Mouse (Mus musculus): ENCODE results near the gene Ugt1a7c.
"Not testable (repeated sequence)": the region's sequence is repeated elsewhere in the genome, so short reads cannot be mapped to it uniquely, and the experiment has no call there.

The Ugt1a7c gene

DNA sequence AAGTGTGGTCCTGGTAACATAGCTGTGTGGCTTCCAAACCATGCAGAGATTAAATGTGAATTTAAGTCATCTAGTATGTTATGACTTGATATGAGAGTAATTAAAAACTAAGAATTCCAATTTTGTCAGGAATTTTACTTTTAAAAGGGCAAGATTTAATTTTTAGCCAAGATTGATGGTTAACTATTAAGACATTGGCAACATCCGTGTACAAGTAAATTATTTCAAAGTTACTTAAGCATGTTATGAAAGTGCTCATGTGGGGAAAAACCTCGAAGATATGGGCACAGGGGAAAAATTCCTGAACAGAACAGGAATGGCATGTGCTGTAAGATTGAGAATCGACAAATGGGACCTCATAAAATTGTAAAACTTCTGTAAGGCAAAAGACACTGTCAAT lies 102.6 kb downstream of the Ugt1a7c start:
- no peak for DNase-seq (ENCODE audit: low spot score)

DNA sequence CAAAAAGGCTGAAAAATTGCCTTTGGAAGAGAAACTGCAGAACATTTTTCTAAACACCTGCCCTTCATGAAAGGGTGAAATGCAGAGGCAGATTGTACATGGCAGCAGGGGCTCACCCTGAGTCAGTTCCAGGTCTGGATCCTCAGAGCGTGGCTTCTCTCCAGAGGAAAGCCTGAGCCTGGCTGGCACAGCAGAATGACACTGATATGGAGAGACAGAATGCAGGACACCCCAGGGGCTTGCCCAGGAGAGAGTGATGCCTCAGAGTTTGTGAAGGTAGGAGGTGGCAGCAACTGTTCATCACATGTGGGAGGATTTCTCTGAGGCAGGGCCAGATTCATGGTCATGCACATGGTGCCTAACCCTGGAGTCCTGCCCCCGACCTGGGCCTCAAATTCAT lies 105.1 kb downstream of the Ugt1a7c start:
- no peak for DNase-seq (ENCODE audit: low spot score)

DNA sequence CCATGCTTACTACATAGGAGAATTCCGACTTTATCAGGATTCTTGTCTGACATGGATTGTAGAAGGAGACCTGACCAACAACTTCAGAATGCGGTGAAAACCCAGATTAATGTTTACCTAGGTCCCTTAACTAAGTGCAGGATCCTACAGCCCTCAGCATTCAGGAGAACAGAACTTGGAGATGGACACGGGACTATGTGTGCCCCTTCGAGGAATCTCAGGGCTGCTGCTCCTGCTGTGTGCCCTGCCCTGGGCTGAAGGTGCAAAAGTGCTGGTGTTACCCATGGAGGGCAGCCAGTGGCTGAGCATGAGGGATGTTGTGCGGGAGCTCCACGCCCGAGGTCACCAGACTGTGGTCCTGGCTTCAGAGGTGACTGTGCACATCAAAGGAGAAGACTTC lies 105.6 kb downstream of the Ugt1a7c start, which contains the start of gene Ugt1a2:
Ugt1a2 (plus strand) TSS at position 146 of the 400 bp plus-strand sequence.
- no peak for DNase-seq (ENCODE audit: low spot score)

DNA sequence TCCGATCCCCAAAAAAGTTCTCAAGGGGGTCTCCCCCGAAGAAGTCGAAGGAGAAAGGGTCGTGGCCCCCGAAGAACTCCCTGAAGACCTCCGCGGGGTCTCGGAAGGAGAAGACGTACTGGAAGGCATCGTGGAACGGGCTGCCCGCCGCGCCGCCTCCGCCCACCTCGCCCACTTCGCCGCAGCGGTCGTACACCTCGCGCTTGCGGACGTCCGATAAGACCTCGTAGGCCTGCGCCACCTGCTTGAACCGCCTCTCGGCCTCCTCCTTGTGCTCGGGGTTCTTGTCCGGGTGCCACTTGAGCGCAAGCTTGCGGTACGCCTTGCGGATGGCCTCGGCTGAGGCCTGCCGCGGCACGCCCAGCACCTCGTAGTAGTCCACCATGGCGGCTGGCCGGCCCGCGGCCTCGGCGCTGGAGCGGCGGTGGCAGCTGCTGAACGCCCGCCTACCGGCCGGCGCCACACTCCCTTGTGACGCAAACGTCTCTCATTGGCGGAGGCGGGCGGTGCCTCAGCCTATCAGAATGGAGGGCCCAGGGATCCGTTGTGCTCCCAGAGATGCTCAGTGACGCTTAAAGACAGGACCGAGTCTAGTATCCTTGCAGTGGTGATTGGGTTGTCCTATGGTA lies 110.5 kb downstream of the Ugt1a7c start, which contains the start of gene Dnajb3:
Dnajb3 (minus strand) TSS at position 489 of the 629 bp plus-strand sequence.
- peak; percentile 72 for DNase-seq (ENCODE audit: low spot score)

DNA sequence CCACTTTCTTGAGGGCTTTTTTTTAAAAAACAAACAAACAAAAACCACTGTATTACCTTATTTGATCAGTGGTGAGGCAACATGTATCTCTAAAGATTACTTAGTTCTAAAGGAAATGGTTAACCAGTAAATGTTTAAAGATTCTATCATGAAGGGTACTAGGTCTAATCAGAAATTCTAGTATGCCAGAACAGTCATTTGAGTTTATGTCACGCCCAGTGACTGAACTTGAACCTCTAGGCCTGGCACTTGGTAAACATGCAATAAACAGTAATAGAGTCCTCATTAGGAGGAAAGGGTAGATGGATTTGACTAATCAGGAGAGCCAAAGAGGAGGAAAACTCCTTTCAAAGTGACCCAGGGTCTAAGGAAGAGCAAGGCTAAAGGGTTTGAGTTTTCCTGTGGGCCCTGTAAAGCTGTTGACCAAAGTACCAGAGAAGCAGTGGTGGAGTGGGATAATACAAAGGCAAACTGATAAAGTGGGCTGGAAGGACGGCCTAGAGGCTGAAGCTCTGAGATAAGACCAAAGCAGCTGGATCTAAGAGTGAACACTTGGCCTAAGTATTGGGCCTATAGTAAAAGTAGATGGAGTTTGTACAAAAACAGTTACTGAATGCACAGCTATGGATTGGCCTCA lies 112.1 kb downstream of the Ugt1a7c start:
- no peak for DNase-seq (ENCODE audit: low spot score)

DNA sequence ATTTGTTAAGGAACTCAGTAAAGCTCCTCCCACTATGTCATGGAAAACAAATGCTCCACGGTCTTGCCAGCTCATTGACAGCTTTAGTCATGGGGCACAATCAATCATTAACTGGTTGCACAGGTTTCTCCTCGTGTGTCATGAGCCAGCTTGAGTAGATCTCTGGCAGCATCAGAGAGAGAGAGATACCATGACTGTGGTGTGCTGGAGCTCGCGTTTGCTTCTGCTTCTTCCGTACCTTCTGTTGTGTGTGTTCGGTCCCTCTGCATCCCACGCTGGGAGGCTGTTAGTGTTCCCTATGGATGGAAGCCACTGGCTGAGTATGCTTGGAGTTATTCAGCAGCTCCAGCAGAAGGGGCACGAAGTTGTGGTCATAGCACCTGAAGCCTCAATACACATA lies 117.0 kb downstream of the Ugt1a7c start, which contains the start of gene Ugt1a1:
Ugt1a1 (plus strand) TSS at position 148 of the 400 bp plus-strand sequence.
- no peak for DNase-seq (ENCODE audit: low spot score)

DNA sequence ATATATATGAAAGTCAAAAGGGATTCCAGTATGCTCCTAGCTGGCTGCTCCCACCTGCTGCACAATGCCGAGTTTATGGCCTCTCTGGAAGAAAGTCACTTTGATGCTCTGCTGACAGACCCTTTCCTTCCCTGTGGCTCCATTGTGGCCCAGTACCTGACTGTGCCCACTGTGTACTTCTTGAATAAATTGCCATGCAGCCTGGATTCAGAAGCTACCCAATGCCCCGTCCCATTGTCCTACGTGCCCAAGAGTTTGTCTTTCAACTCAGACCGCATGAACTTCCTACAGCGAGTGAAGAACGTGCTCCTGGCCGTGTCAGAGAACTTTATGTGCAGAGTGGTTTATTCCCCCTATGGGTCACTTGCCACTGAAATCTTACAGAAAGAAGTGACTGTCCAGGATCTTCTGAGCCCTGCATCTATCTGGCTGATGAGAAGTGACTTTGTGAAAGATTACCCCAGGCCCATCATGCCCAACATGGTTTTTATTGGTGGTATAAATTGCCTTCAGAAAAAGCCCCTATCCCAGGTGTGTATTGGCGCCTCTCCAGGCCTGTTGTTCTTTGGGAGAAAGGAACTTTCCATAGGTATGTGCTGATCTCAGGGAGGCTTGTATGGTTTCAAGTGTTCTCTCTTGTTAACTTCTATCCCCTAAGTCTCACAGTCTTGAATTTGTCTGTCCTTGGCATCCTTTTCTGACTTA lies 117.6 kb downstream of the Ugt1a7c start:
- no peak for DNase-seq (ENCODE audit: low spot score)

DNA sequence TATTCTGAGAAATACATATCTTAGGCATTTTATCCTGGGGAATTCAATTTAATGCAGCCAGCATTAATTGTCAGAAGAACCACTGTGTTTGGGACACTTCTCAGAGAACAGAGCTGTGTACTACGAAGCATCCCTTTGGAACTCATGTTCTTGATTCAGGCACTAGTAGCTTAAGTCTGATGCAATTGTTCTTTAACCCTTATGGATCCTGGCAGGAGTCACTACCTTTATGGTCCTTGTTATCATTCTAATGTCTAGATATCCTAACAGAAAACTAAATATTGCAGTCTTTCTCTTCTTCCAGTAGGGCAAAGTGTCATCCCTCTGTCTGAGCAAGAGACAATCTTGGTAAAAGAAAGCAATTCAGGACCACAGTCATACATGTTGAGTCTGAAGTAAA lies 118.2 kb downstream of the Ugt1a7c start:
- no peak for DNase-seq (ENCODE audit: low spot score)

DNA sequence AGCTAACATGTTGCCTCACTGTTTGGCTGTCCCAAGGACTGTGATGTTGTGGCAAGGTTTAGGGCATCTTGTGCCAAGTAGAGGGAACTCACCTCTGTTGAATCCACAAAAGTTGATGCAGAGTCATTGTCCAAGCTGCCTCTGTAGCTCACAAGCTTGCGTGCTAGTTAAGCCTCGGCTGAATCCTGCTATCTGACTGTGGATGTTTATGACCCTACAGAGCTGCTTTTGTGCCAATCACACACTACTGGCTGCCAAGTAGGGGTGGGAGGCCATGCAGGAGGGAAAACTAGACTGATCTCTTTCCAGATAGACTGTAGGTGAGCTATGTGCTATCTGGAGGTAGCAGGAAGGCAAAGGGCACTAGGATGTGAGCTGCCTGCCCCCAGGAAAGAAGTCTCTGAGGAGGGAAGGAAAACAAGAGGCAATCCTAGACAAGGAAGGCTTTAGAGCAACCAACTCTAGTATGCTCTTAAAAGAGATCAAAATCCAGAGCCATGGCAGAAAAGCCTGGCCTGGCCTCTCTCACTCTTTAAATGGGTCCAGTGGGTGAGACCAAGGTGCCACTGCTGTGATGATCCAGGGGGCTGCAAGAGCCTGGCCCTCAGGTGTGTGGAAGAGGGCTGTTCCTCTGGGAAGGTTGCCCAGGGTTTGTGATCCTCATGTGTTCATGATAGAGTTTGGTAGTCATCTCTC lies 119.1 kb downstream of the Ugt1a7c start:
- no peak for DNase-seq (ENCODE audit: low spot score)

DNA sequence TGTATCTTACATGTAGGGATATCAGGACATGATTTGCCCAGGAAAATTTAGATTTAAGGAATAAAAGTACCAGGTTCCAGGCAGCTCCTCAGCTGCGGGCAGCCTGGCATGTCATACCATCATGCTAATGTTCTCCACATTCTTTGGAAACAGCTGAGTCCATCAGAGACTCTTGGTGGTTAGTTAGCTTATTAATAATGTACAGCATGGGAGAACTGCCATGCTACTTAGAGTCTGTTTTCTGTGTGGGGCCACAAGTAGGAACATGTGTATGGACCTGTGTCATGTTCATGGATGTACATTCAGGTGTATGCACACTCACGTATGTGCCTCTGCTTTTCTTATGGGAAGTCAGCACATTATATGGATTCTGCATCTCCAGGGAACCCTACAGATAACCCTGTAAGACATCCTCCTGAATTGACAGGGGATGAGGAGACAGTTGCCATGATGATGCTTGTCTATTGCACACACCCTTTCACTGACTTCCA lies 119.6 kb downstream of the Ugt1a7c start:
- no peak for DNase-seq (ENCODE audit: low spot score)

DNA sequence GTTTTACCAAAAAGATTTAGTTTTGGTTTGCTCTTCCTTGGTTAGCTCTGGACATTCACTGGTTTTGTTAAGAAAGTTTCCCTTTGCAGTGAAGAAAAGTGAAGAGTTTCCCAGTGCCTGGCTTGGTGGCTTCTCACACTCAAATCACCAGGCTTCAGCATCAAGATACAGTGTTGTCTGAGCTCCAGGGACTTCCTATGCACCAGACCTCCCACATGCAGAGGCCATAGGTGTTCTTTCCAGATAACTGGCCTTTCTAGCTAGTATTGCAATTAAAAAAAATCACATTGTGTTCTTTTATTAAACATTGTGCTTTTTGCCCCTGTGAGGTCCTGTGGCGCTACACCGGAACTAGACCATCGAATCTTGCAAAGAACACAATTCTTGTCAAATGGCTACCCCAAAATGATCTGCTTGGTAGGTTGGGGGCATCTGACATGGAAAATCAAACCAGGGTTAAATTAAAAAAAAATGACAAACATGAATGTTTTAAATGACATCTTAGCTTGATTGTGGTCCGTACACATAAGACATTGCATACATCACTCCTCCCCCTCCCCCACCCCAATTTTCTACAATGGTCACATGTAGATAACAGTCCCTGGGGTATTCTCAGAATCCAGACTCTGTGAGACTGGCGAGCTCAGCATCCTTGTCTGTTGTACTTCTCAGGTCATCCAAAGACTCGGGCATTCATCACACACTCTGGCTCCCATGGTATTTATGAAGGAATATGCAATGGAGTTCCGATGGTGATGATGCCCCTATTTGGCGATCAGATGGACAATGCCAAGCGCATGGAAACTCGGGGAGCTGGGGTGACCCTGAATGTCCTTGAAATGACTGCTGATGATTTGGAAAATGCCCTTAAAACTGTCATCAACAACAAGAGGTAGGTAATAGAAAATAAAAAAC lies 120.9 kb downstream of the Ugt1a7c start:
- no peak for DNase-seq (ENCODE audit: low spot score)

DNA sequence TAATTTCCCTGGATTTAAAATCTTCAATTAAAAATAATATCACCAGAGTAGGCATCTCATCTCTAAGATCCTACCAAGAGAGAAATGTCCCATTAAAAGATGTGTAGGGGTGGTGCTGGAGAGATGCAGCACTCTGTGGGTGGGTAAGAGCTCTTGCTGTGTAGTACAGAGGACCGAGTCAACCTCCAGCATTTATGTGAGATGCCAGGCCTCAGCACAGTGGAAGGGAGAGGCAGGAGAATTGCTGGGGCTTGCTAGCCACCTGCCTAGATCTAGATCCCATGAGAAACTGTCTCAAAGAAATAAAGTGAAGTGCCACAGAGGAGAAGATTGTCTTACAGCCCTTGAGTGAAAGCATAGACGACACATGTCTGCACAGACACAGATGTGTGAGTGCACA lies 121.7 kb downstream of the Ugt1a7c start:
- DNase-seq (ENCODE audit: low spot score): no peak

DNA sequence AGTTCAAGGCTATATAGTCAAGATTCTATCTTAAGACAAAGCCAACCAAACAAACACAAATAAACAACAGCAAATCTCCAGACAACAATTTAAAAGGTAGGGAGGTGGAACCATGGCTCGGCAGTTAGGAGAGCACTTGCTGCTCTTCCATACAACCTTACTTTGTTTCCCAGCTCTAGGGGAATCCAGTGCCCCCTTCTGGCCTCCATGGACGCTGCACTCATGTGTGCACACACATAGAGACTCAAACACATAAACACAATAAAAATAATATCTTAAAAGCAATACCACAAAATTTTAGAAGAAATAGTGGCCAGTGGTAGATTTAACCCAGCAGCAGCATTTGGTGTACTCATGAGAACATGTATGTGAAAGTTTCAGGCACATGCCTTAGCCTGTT lies 122.3 kb downstream of the Ugt1a7c start:
- DNase-seq (ENCODE audit: low spot score): no peak

DNA sequence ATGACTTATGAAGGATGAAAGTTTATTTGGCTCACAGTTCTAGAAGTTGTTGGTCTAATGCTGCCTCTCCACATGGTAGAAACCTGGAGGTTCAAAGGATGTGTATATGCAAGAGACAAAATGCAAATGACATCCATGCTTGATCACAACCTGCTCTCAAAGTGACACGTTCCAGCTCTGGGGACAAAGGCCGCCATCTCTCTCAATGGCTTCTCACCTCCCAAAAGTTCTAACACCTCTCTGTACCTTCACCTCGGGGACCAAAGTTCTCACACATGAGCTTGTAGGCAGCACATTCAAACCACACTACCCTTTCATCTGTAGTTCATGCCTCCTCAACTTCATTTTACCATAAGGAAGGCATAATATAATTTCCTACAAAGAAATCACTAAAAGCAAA lies 122.7 kb downstream of the Ugt1a7c start:
- no peak for DNase-seq (ENCODE audit: low spot score)

DNA sequence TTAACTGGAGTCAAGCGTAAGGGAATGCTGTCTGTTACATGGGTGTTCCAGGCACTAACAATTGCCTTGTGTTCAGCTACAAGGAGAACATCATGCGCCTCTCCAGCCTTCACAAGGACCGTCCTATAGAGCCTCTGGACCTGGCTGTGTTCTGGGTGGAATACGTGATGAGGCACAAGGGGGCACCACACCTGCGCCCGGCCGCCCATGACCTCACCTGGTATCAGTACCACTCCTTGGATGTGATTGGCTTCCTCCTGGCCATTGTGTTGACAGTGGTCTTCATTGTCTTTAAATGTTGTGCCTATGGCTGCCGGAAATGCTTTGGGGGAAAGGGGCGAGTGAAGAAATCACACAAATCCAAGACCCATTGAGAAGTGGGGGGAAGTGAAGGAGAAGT lies 123.2 kb downstream of the Ugt1a7c start:
- DNase-seq (ENCODE audit: low spot score): no peak

DNA sequence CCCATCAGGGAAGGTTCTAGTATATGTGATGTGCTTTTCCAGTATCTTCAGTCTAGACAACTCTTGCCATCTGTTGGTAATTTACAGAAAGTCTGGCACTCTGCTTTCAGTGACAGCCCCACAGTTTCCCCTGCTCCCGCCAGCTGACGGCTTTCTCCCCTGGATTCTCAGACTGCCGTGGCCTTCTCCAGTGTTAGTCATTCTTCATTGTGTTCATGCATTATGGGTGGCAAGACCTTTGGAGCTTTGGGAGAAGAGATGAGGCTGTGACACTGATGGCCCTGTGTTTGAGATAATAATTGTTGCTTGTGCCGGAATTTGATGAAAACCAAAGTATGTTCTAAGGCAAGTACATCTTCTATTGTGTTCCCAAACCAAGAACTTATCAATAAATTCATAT lies 123.7 kb downstream of the Ugt1a7c start:
- no peak for DNase-seq (ENCODE audit: low spot score)

DNA sequence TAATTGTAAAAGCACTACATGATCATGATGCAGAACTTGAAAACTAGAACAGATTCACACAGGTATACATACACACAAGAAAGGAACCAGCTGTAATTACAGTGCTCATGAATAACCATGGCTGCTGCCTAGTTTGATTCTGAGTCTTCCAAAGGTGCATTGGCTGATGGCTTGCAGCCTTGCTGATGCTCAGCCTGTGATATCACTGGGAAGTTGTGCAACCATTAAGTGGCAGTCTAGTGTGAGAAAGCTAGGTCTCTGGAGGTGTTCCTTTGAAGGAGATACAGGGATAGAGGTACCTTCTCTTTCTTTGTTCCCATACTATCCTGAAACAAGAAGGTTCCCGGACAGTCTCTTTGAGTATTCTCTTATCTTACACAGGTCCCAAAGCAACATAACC lies 124.2 kb downstream of the Ugt1a7c start:
- no peak for DNase-seq (ENCODE audit: low spot score)

DNA sequence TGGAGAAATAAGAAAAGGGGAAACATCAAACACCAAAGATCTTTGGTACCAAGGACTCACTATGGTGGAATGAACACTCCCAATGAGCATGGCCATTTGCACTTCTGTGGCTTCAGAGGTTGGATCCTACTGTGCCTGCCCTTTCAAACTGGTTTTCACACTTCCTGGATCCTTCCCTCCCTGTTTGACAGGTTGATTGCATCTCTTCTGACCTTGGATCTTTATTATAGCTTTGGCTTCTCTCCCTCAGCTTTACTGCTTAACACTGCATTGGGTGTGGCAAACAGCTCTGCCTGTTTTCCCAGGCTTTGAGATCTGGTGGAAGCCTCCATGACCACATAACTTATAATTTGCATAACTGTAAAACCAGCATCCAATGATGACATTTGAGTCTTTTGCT lies 125.5 kb downstream of the Ugt1a7c start:
- no peak for DNase-seq (ENCODE audit: low spot score)

DNA sequence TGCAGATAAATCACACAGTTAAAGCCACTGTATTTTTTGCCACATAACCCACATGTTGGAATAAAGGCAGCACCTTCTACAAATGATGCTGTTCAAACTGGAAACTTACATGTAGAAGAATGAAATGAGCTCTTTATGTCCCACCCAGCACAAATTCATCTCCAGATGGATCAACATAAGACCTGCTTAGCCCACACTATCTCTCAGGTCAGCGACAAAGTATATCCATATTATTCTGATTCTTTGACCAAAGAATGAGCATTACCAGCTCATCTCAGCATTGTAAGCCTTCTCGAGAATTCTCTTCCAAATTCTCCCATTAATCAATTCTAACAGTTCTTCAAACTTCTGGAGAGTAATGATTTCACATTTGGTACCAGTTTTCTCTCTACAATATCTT lies 127.4 kb downstream of the Ugt1a7c start:
- DNase-seq (ENCODE audit: low spot score): no peak

DNA sequence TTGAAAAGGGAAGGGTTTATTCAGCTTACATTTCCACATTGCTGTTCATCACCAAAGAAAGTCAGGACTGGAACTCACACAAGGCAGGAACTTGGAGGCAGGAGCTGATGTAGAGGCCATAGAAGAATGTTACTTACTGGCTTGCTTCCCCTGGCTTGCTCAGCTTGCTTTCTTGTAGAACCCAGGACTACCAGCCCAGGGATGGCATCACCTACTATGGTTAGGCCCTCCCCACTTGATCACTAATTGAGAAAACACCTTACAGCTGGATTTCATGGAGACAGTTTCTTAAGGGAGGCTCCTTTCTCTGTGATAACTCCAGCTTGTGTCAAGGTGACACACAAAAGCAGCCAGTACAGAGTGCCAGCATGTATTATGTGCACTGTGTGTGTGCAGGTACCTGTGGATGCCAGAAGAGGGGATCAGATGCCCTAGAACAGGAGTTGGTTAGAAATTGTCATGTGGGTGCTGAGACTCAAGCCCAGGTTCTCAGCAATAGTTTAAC lies 128.2 kb downstream of the Ugt1a7c start:
- DNase-seq (ENCODE audit: low spot score): not testable (repeated sequence)

DNA sequence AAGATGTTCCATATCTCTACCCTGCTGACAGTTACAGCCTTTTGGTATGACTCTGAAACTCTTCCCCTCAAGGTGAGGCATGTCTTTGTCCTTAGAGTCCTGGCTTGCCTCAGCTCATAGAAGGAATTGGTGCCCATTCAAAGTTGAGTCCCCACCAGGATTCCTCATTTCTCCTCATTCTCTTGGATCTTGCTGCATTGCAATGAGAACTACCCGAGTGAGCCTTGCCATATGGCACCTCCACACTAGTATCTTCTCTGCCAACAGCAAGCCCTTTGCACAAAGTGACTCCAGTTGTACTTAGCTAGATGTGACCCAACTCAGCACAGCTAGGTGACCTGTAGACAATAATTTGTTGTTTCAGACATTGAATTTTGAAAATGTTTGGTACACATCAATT lies 128.7 kb downstream of the Ugt1a7c start:
- no peak for DNase-seq (ENCODE audit: low spot score)
